Mouse (Mus musculus): ENCODE results near the gene Psme2. TPM values are rescaled to one million over a fixed set of nuclear protein-coding genes. Genes with fewer than 3 reads are reported as not detected.
A peak's percentile ranks its signal among the peaks of the same experiment; 100 is the strongest.

Gene Psme2
- total RNA-seq (2014; fragmentation: Nextera tagmentation) (190 and 268 TPM in 2 replicates), total RNA-seq (2017) (208 and 351 TPM in 2 replicates)

DNA sequence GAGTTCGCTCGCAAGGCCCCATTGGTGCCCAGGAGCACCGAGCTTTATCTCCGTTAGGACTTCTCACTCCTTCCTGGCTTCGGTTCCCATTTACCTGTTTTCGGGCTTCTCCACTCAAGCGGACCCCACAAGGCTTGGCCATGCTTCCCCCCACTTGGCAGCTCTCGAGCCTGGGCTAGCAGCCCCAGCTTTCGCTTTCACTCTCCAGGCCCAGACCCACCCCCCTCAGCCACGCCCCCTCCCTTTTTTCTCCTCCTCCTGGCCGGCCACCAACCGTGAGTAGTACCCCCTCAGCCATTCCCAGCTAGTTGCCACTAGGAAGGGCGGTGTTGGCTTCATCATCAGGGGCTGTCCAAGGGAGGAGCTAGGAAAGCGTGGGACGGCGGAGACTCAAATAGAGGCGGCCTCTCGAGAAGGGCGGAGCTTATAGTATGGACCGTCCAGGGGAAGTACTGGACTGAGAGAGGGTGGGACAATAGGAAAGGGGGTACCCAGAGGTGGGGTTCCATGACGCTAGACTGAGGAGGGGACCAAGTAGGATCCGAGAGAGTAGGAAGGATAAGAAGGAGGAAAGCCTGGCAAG, at the start of gene Psme2:
TSS of gene Psme2 (minus strand) at position 366 of the 583 bp plus-strand sequence.
- peak; percentile 80 for ATAC-seq (replicated peaks; ENCODE audit: low FRiP score, low TSS enrichment, poor library complexity, severe bottlenecking)

GRCm38 (mm10) chr14:55637795-55638194, 46.9 kb upstream of the Psme2 start, which contains the start of gene Gm49378:
Gene Gm49378, minus strand, starts transcription at chr14:55637895.
- no peak for ATAC-seq (replicated peaks; ENCODE audit: low FRiP score, low TSS enrichment, poor library complexity, severe bottlenecking)

DNA sequence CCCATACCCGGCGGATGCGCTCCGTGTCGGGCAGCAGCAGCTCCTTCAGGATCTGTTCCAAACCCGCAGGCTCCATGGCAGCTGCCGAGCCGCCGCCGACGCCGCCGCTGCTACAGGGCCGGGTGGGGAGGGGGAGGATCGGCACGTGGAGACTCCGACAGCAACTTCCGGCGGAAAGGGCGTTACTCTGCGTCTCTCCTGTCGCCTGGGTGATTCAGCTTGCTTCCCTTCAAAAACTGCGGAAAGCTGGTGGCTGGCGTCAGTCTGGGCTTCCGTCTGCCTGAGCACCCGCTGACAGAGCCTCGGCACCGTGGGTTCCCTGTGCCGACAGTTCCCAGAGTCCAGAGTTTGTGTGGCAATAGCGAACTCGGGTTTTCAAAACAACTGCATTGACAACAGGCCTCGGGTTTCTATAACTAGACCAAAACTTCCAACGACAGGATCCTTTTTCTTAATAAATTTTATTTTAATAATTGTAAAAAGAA, 44.7 kb upstream of the Psme2 start, which contains the start of gene Ipo4:
TSS of gene Ipo4 (minus strand) at position 435 of the 485 bp plus-strand sequence.
- peak; percentile 94 for ATAC-seq (replicated peaks; ENCODE audit: low FRiP score, low TSS enrichment, poor library complexity, severe bottlenecking)

- peak; percentile 43 for ATAC-seq (replicated peaks; ENCODE audit: low FRiP score, low TSS enrichment, poor library complexity, severe bottlenecking)
These were observed 44.1 kb upstream of the Psme2 start for GRCm38 (mm10) chr14:55634874-55635522.

DNA sequence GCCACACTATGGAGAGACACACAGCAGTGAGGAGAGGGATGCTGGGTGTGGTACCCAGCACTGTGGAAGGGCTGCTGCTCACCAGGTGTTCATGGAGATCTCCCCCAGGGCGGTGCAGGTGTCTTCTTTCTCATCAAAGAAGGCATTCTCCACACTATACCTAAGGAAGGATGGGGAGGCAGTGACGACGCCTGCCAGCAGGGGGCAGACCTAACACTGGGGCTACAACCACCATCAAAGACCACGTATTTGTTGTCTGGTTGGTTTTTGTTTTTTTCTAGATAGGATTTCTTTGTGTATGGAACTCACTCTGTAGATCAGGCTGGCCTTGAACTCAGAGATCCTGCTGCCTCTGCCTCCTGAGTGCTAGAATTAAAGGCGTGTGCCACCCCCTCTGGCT, 38.4 kb upstream of the Psme2 start:
- ATAC-seq (replicated peaks; ENCODE audit: low FRiP score, low TSS enrichment, poor library complexity, severe bottlenecking): peak; percentile 68

DNA sequence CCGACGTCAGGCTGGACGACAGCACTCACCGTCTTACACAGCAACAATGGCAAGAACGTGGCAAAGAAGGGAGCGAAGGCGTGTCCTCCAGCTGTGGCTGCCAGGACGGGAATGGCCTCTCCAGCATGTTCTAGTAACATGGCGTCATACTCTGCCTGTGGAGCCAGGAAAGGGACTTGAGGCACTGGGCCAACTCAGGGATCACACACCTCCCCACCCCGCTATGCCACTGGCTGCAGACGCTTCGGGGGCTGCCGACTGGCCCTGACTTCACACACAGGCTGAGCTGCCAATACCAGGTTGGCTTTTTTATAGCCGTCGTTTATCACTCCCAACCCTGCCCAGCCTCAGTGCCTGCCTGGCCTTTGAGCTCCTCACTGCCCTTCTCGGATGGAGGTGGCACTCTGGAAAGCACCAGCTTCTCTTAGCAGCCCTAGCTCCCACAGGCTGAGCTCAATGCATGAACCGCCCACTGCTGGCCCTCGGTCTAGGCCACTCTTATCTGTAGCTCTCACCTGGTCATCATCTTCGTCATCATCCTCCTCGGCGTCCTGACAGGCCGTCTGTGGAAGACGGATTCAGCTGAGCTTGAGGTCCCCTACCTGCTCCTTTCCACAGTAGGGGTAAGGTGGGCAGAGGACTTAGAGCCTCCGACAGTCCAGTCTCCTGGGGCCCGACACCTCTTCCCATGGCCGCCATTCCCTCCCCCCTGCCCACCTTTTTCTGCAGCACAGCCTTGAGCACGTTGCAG, 37.3 kb upstream of the Psme2 start:
- no peak for ATAC-seq (replicated peaks; ENCODE audit: low FRiP score, low TSS enrichment, poor library complexity, severe bottlenecking)

GRCm38 (mm10) chr14:55618486-55619195, 27.7 kb upstream of the Psme2 start:
- ATAC-seq (replicated peaks; ENCODE audit: low FRiP score, low TSS enrichment, poor library complexity, severe bottlenecking): peak; percentile 59

GRCm38 (mm10) chr14:55617822-55618221, 26.9 kb upstream of the Psme2 start, which contains the start of gene Rec8:
Gene Rec8, plus strand, starts transcription at chr14:55618037.
- ATAC-seq (replicated peaks; ENCODE audit: low FRiP score, low TSS enrichment, poor library complexity, severe bottlenecking): peak; percentile 79

GRCm38 (mm10) chr14:55616844-55617243, 25.9 kb upstream of the Psme2 start:
- no peak for ATAC-seq (replicated peaks; ENCODE audit: low FRiP score, low TSS enrichment, poor library complexity, severe bottlenecking)

DNA sequence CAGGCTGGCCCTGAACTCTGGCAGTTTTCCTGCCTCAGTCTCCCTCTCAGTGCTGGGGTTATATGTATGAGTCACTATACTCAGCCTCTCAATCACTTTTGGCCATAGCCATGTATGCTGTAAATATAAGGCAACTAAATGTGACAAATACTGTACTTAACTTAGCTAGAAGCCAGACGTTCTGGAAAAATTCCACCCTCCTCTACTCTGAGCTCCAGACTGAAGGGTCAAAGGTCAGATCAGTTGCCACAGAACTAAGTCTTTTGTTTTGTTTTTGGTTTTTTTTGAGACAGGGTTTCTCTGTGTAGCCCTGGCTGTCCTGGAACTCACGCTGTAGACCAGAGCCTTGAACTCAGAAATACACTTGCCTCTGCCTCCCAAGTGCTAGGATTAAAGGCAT, 25.0 kb upstream of the Psme2 start:
- no peak for ATAC-seq (replicated peaks; ENCODE audit: low FRiP score, low TSS enrichment, poor library complexity, severe bottlenecking)

- ATAC-seq (replicated peaks; ENCODE audit: low FRiP score, low TSS enrichment, poor library complexity, severe bottlenecking): peak; percentile 57
These were observed 23.8 kb upstream of the Psme2 start for GRCm38 (mm10) chr14:55614565-55615178.

DNA sequence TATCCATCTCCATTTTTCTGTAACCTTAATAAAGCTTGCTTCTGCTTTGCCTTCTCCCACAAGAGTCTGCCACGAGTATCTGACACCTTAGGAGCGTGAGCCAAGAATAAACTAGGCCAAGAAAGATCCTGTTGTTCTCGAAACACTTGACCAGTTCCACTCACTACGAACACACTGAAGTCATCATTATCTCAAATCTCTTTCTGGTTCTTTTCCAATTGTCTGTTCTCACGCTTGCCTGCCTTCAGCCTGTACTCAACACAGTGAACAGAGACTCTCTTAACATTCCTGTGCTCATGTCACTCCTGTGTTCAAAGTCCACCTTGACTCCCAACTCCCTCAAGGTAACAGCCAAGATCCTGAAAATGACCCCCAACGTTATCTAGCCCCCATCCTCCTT, 22.4 kb upstream of the Psme2 start:
- ATAC-seq (replicated peaks; ENCODE audit: low FRiP score, low TSS enrichment, poor library complexity, severe bottlenecking): no peak

DNA sequence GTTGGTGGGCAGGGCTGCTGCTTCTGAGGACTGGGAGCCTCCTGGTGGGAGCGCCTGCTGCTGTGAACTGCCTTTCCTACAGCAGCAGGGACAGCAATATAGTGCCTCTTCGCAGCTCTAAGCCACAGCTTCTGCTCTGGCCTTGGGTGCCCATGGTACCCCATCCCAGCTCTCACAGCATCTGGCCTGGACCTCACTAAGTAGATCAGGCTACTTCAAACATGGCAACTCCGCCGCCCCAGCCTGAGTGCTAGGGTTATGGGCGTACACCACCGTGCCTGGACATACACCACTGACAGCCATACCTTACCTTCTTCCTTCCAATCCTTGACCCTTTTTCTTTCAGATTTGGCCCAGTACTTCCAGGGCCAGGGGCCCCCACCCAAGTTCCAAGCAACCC, 17.4 kb upstream of the Psme2 start:
- ATAC-seq (replicated peaks; ENCODE audit: low FRiP score, low TSS enrichment, poor library complexity, severe bottlenecking): no peak

DNA sequence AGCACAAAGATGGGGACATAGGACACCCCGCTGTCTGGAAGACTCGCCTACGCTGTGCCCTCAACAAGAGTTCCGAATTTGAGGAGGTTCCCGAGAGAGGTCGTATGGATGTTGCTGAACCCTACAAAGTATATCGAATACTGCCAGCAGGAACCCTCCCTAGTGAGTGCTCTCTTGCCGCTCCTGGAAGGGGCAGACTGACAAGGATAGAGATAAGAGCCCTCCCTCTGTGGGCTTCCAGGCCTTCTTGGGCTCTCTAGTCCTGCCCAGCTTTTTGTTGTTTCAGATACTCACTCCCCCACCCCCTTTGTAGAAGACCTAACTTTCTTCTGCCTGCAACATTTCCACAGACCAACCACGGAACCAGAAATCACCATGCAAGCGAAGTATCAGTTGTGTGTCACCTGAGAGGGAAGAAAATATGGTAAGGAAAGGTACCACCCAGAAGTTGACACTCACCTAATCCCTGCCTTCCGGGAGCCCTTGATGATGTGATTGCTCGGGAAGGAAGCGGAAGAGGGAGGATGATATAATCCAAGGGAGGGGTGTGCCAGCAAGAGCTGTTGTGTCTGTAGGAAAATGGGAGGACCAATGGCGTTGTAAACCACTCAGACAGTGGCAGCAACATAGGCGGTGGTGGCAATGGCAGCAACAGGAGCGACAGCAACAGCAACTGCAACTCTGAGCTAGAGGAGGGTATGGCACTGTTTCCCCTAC, 15.0 kb upstream of the Psme2 start:
- ATAC-seq (replicated peaks; ENCODE audit: low FRiP score, low TSS enrichment, poor library complexity, severe bottlenecking): peak; percentile 35; the same call in 1 of the 2 replicates

DNA sequence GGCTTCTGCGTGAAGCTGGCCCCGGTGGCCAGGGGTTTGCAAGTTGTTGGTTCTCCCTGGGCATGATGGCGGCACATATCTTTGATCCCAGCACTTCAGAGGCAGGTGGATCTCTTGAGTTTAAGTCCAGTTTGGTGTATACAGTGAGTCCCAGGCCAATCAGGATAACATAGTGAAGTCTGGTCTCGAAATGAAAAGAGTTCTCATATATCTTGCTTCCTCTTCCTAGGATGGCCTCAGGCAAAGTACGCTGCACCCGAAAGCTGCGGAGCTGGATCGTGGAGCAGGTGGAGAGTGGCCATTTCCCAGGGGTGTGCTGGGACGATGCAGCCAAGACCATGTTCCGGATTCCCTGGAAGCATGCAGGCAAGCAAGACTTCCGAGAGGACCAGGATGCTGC, 13.9 kb upstream of the Psme2 start:
- no peak for ATAC-seq (replicated peaks; ENCODE audit: low FRiP score, low TSS enrichment, poor library complexity, severe bottlenecking)

- ATAC-seq (replicated peaks; ENCODE audit: low FRiP score, low TSS enrichment, poor library complexity, severe bottlenecking): peak; percentile 90
These were observed 13.0 kb upstream of the Psme2 start for GRCm38 (mm10) chr14:55603633-55604576.

DNA sequence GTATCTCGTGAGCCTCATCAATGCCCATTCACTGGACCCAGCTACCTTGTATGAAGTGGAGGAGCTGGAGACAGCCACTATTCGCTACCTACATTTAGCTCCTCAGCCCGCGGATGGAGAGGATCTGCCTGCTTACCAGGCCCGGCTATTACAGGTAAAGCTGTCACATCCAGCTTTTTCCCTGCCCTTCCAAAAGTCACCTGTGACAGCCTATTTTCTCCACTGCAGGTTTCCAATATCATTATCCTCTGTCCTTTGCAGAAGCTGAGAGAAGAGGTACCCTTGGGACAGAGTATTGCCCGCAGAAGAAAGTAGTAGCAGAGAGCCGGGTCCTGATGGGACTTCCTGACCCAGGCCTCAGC, 12.3 kb upstream of the Psme2 start, which contains the start of gene Irf9:
TSS of gene Irf9 (plus strand) at position 301 of the 362 bp plus-strand sequence.
- ATAC-seq (replicated peaks; ENCODE audit: low FRiP score, low TSS enrichment, poor library complexity, severe bottlenecking): no peak

Measured in megakaryocyte-erythroid progenitor cell, adult 5-6 weeks (primary cell).